Mouse (Mus musculus) ES-E14 (cell line): ENCODE data around the gene Tlr5. TPM values are rescaled to one million over a fixed set of nuclear protein-coding genes. Genes with fewer than 3 reads are reported as not detected.

Experiments used
- DNase-seq: peaks from one replicate; pipeline ENCODE4 v3.0.0-alpha.2; 2013; ENCODE audit warnings: low read depth, low spot score
- H3K27ac ChIP-seq: 2 replicates; pipeline ENCODE4 v1.5.1; 2012; ENCODE audit warnings: low read depth, mild to moderate bottlenecking, low read length, moderate library complexity, mixed read lengths; ENCODE audit not compliant: poor library complexity, insufficient read depth, severe bottlenecking
- H3K36me3 ChIP-seq: 2 replicates; pipeline ENCODE4 v1.6.1; 2012; ENCODE audit warnings: mild to moderate bottlenecking, low read length, moderate library complexity, mixed read lengths; ENCODE audit not compliant: control insufficient read depth, poor library complexity, insufficient read depth, severe bottlenecking
- H3K4me1 ChIP-seq, 2 experiments: fragments of 150-350 bp in 1 of 2; sonication (generic) in 1 of 2; 2 replicates each; pipeline ENCODE4 v1.6.1; 2012; ENCODE audit warnings: low read length in 2 of 2, mild to moderate bottlenecking in 1 of 2, mixed read lengths in 1 of 2; ENCODE audit not compliant: control insufficient read depth in 2 of 2, insufficient read depth in 2 of 2, poor library complexity in 1 of 2
- H3K4me3 ChIP-seq, 2 experiments: fragments of 150-350 bp in 1 of 2; sonication (generic) in 1 of 2; 2 replicates each; pipeline ENCODE4 v1.5.1; 2012; ENCODE audit warnings: low read length in 2 of 2, low read depth in 1 of 2, mild to moderate bottlenecking in 1 of 2, mixed read lengths in 1 of 2; ENCODE audit not compliant: insufficient read depth in 1 of 2, poor library complexity in 1 of 2, severe bottlenecking in 1 of 2
- H3K9ac ChIP-seq: 2 replicates; pipeline ENCODE4 v1.6.1; 2012; ENCODE audit warnings: low read depth, mild to moderate bottlenecking, low read length, mixed read lengths; ENCODE audit not compliant: poor library complexity, insufficient read depth, severe bottlenecking
- H3K9me3 ChIP-seq: fragments of 150-350 bp; sonication (generic); 2 replicates; pipeline ENCODE4 v1.6.1; 2012; ENCODE audit warnings: low read depth, mild to moderate bottlenecking, low read length; ENCODE audit not compliant: control insufficient read depth, insufficient read depth
- CHD2 ChIP-seq: IDR thresholded peaks from 2 replicates; pipeline ENCODE4 v1.6.1; 2014; ENCODE audit warnings: mild to moderate bottlenecking, low read depth, low read length, inconsistent platforms
- HCFC1 ChIP-seq: IDR thresholded peaks from 2 replicates; pipeline ENCODE4 v1.6.1; 2012; ENCODE audit warnings: low read length, inconsistent platforms, borderline replicate concordance; ENCODE audit not compliant: insufficient read depth
- MAFK ChIP-seq: IDR thresholded peaks from 2 replicates; pipeline ENCODE4 v1.6.1; 2014; ENCODE audit warnings: mild to moderate bottlenecking, low read depth, low read length, inconsistent platforms; ENCODE audit not compliant: insufficient read depth
- ZC3H11A ChIP-seq: IDR thresholded peaks from 2 replicates; pipeline ENCODE4 v1.6.1; 2012; ENCODE audit warnings: low read depth, mild to moderate bottlenecking, inconsistent platforms, low read length, borderline replicate concordance
- ZNF384 ChIP-seq: IDR thresholded peaks from 2 replicates; pipeline ENCODE4 v1.6.1; 2012; ENCODE audit warnings: low read depth, low read length, inconsistent platforms
- in situ Hi-C, 2 experiments: fragments of 600-800 bp; cut with MboI; formaldehyde crosslinking; loops; one replicate each; pipeline ENCODE4 v1.15.1; 2025; ENCODE audit warnings: low sequenced_read_pairs in 2 of 2, inconsistent platforms in 1 of 2; ENCODE audit not compliant: unreplicated experiment in 2 of 2
- total RNA-seq: library from RNA; depleted of rRNA; stranded (reverse); fragments of 300-350 nt; gene quantifications from 2 replicates; pipeline ENCODE4 v1.2.3, GENCODE M21; 2012; rRNA removed

Tlr5 gene
- total RNA-seq = 0.37 and 0.54 TPM in 2 replicates

DNA sequence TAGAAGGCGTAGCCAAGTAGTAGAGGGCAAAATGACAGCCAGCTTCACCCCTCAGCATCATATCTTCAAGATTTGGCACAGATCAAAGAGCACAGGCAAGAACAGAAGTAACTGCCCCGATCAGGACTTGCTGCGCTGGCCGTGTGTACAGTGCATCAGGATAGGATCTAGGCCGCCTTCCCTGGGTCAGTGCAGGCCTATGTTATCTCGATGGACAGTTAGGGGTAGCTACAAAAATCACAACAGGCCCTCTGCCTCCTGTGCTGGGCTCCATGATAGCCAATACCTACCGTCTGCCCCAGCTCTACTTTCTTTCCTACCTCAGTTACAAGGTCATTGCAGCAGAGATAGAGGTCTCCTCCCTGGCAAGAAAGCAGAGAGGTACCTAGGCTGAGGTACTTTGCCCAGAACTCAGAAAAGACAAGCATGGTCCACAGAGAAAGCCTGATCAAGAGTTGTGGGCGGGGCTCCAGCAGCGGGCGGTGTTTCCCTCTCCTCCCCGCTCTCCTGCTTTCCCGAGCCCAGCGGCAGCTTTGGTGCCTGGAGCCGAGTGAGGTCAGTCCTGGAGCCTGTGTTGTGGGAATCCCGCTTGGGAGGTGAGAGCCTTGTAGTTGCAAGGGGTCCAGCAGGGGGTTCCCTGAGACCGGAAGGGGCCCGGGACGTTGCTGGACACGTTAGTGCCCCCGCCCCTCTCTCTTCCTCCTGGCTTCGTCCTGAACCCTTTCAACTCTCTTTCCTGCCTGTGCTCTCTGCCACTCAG, at the start of gene Tlr5:
TSS of gene Tlr5 (plus strand) at position 502 of the 760 bp plus-strand sequence.
- H3K9me3 ChIP-seq = no peaks in the 10 kb centered on the region
- no peak within 1 kb of the TSS for H3K27ac ChIP-seq
- H3K36me3 ChIP-seq = no peaks in the 10 kb centered on the region
- H3K9ac ChIP-seq = no peak within 1 kb of the TSS
- H3K4me3 ChIP-seq = peak within 1 kb of the TSS in 1 of 2 experiments; percentile 50; a peak in 3 of 4 replicates
- TF ChIP-seq ZC3H11A (no peak), MAFK (no peak), CHD2 (no peak)
- in situ Hi-C loops = no loop called here
- no peak for DNase-seq
- peaks cover 0 to 7% of the 10 kb centered on the region in 2 experiments; a peak in 2 of 4 replicates for H3K4me1 ChIP-seq

DNA sequence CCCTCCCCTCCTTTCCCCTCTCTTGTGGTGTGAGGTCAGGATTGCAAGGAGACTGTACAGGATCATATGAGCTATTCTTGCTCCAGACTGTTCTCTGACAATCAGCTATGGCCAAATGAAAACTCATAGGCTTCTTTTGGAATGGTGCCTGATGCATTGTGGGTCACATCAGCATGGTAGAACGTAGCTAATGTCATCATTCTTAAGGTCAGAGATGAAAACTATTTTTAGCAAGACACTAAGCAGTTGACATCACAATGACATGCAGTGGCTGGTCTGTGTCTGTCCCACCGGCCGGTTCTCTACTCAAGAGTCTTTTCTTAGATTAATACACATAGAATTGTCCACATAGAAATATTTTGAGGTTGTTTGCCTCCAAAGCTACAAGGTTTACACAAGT, 48.9 kb upstream of the Tlr5 start:
- H3K4me1 ChIP-seq = no peaks in the 10 kb centered on the region

DNA sequence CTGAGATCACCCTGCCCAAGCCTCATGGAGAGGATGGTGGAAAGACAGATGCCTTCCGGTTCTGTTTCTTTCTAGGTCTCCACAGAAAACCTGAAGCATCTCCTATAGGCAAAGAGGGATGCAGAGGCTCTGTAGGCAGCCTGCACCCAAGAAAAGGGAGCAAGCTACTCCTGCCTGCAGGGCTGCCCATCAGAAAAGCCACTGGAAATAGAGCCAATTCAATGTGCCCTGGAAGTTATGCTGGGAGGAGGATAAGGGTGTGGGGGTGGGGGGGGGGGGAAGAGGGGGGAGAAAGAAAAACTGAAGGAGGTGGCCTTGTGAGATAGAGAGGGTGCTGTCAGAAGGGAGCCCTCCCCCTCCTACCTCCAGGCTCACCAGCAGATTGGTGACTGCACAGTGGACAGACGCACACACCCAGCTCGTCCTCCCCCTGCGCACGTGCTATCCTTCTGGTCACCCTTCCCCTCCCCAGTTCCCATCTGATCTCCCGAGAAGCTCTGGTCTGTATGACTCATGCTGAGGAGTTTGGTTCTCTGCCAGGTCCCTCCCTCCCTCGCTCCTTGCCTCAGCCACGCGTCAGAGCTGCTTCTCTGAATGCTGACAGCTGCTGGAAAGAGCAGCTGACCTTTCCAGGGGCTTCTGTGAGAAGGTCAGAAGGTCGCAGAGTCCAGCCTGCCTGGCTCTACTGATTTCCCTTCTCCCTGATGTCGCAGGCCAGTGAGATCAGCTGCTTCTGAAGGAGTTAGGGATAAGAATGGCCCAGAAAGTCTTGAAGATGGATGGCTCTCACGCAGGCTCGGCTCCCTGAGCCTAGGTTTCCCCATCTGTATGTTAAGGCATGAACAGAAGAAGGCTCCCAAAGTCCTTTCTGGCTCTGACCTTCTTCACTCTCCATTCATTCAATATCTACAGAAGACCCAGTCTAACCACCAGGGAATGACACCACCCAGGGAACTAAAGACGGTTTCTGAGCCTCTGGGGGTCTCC, 46.2 kb upstream of the Tlr5 start:
- TF ChIP-seq MAFK (no peak), HCFC1 (no peak), ZC3H11A (no peak), ZNF384 (no peak), CHD2 (no peak)
- Histone ChIP-seq H3K36me3 (no peaks in the 10 kb centered on the region), H3K9ac (no peak overlapping the region), H3K27ac (no peak overlapping the region), H3K9me3 (no peaks in the 10 kb centered on the region), H3K4me3 (no peak overlapping the region), H3K4me1 (no peaks in the 10 kb centered on the region)
- in situ Hi-C loops = no loop called here
- no peak for DNase-seq

More for the DNA sequence above, 48.9 kb upstream of the Tlr5 start:
- H3K9me3 ChIP-seq = no peaks in the 10 kb centered on the region
- no peaks in the 10 kb centered on the region for H3K36me3 ChIP-seq
- H3K9ac ChIP-seq = no peak overlapping the region
- TF ChIP-seq MAFK (no peak), CHD2 (no peak), ZC3H11A (no peak), ZNF384 (no peak), HCFC1 (no peak)
- H3K4me3 ChIP-seq = no peak overlapping the region
- no peak for DNase-seq
- no peak overlapping the region for H3K27ac ChIP-seq
- in situ Hi-C loops = no loop called here

DNA sequence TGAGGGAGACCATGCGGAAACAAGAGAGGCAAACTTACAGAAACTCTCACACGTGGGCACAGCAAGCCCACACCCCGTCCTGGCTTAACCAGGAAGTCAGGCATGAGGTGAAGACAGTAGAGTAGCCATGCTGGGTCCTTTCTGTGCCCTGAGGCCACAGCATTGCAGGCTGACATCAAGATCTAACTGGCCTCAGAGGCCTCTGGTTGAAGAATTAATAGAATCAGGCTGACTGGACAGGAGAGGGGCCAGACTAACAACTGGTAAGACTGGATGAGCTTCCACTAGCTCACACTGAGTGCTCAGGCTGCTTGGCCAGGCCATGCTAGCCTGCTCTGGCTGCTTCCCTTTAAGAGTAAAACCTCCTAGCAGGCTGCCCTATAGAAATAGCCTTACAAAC, 45.5 kb upstream of the Tlr5 start:
- no peak for TF ChIP-seq HCFC1
- no peak for TF ChIP-seq CHD2
- TF ChIP-seq ZC3H11A = no peak
- no peak for TF ChIP-seq MAFK
- TF ChIP-seq ZNF384 = no peak
- in situ Hi-C loops = no loop called here
- H3K4me1 ChIP-seq = no peaks in the 10 kb centered on the region
- no peak overlapping the region for H3K9ac ChIP-seq
- no peaks in the 10 kb centered on the region for H3K9me3 ChIP-seq
- no peak overlapping the region for H3K27ac ChIP-seq
- no peak overlapping the region for H3K4me3 ChIP-seq
- H3K36me3 ChIP-seq = no peaks in the 10 kb centered on the region
- no peak for DNase-seq
